Mouse (Mus musculus): ENCODE measurements around the gene Ceacam16.

DNA sequence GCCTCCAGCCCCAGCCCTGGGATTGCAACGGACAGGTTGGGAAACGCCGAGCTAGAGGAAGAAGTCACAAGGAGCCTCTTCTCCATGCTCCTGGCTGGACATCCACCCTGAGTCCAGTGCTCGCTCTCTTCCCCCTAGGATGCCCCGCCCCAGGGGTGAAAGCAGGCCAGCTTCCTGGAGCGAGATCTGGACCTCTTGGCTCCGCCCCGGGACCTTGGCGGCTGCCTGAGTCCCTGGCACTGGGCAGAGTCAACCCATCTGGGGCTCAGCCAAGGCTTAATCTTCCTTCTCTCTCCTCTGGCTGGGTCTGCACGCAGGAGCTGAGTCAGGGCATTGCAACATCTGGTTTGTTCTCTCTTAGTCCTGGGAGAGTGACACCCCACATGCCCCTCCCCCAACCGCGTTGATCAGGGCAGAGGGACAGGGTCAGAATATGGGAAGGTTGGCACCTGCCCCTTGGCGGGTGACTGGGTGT, 30.4 kb downstream of the Ceacam16 start:
- TF ChIP-seq POLR2A (IDR thresholded peaks at IDR 0.05; ENCODE audit: extremely low read depth, insufficient read depth, low read length), result 0 out of 2 replicates have a peak, but pooled peaks have one; percentile 8
- TF ChIP-seq CTCF (IDR thresholded peaks at IDR 0.05; ENCODE audit: low read depth, low read length), result no peak

Data from liver, adult 2 months (tissue).